Mouse (Mus musculus): Measurements from ENCODE around the gene Lrrk1.

- TF ChIP-seq TAL1 (conservative IDR thresholded peaks at IDR 0.05; ENCODE audit: low read depth, low read length) (no peak), CTCF (IDR thresholded peaks at IDR 0.05; ENCODE audit: low read depth, low read length) (no peak), GATA2 (IDR thresholded peaks at IDR 0.05; ENCODE audit: borderline replicate concordance, low read depth, low read length) (no peak)
These were observed 158.7 kb downstream of the Lrrk1 start for GRCm38 (mm10) chr7:66229433-66229832.

Data from G1E (cell line).